Mouse (Mus musculus) limb, embryonic 14.5 days (tissue): ENCODE results near the gene Cyb5r3. TPM values are rescaled to one million over a fixed set of nuclear protein-coding genes. Genes with fewer than 3 reads are reported as not detected.

Source experiments
- ATAC-seq: fragments of 200-750 bp; cut with Nextera tagmentation; 2 replicates; pipeline ENCODE4 v1.8.0; 2017; ENCODE audit warnings: low read depth, moderate number of reproducible peaks, moderate TSS enrichment; ENCODE audit not compliant: low FRiP score
- DNase-seq: peaks from one replicate; pipeline ENCODE4 v3.0.0-alpha.2; 2015; ENCODE audit warnings: low spot score
- H3K27ac ChIP-seq: fragments of 300-500 bp; sonication (generic); replicated peaks from 2 replicates; pipeline ENCODE4 v1.5.1; 2014; ENCODE audit warnings: low read depth, mild to moderate bottlenecking, low read length, moderate library complexity, mixed read lengths
- H3K27me3 ChIP-seq: fragments of 300-500 bp; sonication (generic); 2 replicates; pipeline ENCODE4 v1.6.1; 2014; ENCODE audit warnings: low read length, mixed read lengths; ENCODE audit not compliant: control insufficient read depth, insufficient read depth
- H3K36me3 ChIP-seq: fragments of 300-500 bp; sonication (generic); 2 replicates; pipeline ENCODE4 v1.6.1; 2014; ENCODE audit warnings: mild to moderate bottlenecking, low read length, moderate library complexity, mixed read lengths; ENCODE audit not compliant: control insufficient read depth, insufficient read depth
- H3K4me1 ChIP-seq: fragments of 300-500 bp; sonication (generic); 2 replicates; pipeline ENCODE4 v1.6.1; 2014; ENCODE audit warnings: antibody characterized with exemption, low read length, mixed read lengths; ENCODE audit not compliant: control insufficient read depth, insufficient read depth
- H3K4me2 ChIP-seq: fragments of 300-500 bp; sonication (generic); replicated peaks from 2 replicates; pipeline ENCODE4 v1.6.1; 2014; ENCODE audit warnings: low read depth, mild to moderate bottlenecking, low read length, moderate library complexity; ENCODE audit not compliant: severe bottlenecking
- H3K4me3 ChIP-seq: fragments of 300-500 bp; sonication (generic); replicated peaks from 2 replicates; pipeline ENCODE4 v1.5.1; 2014; ENCODE audit warnings: low read length
- H3K9ac ChIP-seq: fragments of 300-500 bp; sonication (generic); 2 replicates; pipeline ENCODE4 v1.6.1; 2014; ENCODE audit warnings: mild to moderate bottlenecking, low read depth, low read length, moderate library complexity; ENCODE audit not compliant: severe bottlenecking
- H3K9me3 ChIP-seq: fragments of 300-500 bp; sonication (generic); 2 replicates; pipeline ENCODE4 v1.6.1; 2016; ENCODE audit warnings: low read length; ENCODE audit not compliant: control insufficient read depth
- POLR2A ChIP-seq: fragments of 200-500 bp; IDR thresholded peaks from 2 replicates; pipeline ENCODE4 v1.8.0; 2012; ENCODE audit warnings: inconsistent platforms, mild to moderate bottlenecking, moderate library complexity, borderline replicate concordance; ENCODE audit not compliant: insufficient read depth, insufficient read length; ENCODE audit errors: extremely low read depth
- WGBS: fragments of 180-500 bp; shearing (Covaris S2); extraction: QIAGEN DNeasy Blood & Tissue Kit; methylation state at CpG from one replicate; pipeline ENCODE4 v1.1.7; 2014; 5-methylcytosine and 5-hydroxymethylcytosine counted together
- polyA plus RNA-seq, 2 experiments: library from polyadenylated mRNA; depleted of rRNA in 1 of 2; stranded (reverse) in 1 of 2; unstranded in 1 of 2; fragments of >200 nt; fragmentation: Nextera tagmentation in 1 of 2; extraction: Ambion mirVana in 1 of 2; gene quantifications; 2 replicates each; pipeline versions ENCODE4 v1.2.1 to v1.2.3; 2012 to 2014

The Cyb5r3 gene
- polyA plus RNA-seq, 2 experiments: 73.3 to 136 TPM

- Histone ChIP-seq H3K4me2 (peak overlapping the region; percentile 58), H3K4me1 (no peaks in the 10 kb centered on the region), H3K9me3 (no peaks in the 10 kb centered on the region), H3K36me3 (peaks cover 50% of the 10 kb centered on the region), H3K27me3 (no peaks in the 10 kb centered on the region), H3K27ac (peak overlapping the region; percentile 63), H3K9ac (peak overlapping the region; percentile 61), H3K4me3 (peak overlapping the region; percentile 87)
- 4% methylated on average over 36 of the region's 43 CpGs for WGBS
- DNase-seq: peak; percentile 57
- peak; percentile 34 for ATAC-seq
- no peak for TF ChIP-seq POLR2A
Observed at GRCm38 (mm10) chr15:83121709-83122565, 50.5 kb downstream of the Cyb5r3 start.

- DNase-seq: peak; percentile 64
- Histone ChIP-seq H3K27me3 (no peaks in the 10 kb centered on the region), H3K27ac (no peak overlapping the region), H3K4me3 (no peak overlapping the region), H3K9ac (no peak overlapping the region), H3K4me2 (no peak overlapping the region), H3K9me3 (no peaks in the 10 kb centered on the region), H3K36me3 (peaks cover 53% of the 10 kb centered on the region), H3K4me1 (no peaks in the 10 kb centered on the region)
- TF ChIP-seq POLR2A: no peak
- no peak for ATAC-seq
- 65% methylated on average over 7 of the region's 7 CpGs for WGBS
Observed at GRCm38 (mm10) chr15:83118360-83118759, 54.0 kb downstream of the Cyb5r3 start.

- 86% methylated on average over 6 of the region's 6 CpGs for WGBS
- ATAC-seq: no peak
Observed at GRCm38 (mm10) chr15:83115071-83115470, 57.3 kb downstream of the Cyb5r3 start.

GRCm38 (mm10) chr15:83114106-83114505 lies 58.3 kb downstream of the Cyb5r3 start:
- 82% methylated on average over 9 of the region's 9 CpGs for WGBS
- no peak for TF ChIP-seq POLR2A
- no peaks in the 10 kb centered on the region for H3K9me3 ChIP-seq
- H3K36me3 ChIP-seq: peaks cover 46% of the 10 kb centered on the region
- no peak overlapping the region for H3K4me2 ChIP-seq
- H3K27me3 ChIP-seq: no peaks in the 10 kb centered on the region
- no peak overlapping the region for H3K27ac ChIP-seq
- peaks cover 5% of the 10 kb centered on the region; the same call in 1 of the 2 replicates for H3K4me1 ChIP-seq
- no peak overlapping the region for H3K4me3 ChIP-seq
- no peak overlapping the region for H3K9ac ChIP-seq
- DNase-seq (no peak), ATAC-seq (no peak)

More at GRCm38 (mm10) chr15:83115071-83115470, 57.3 kb downstream of the Cyb5r3 start:
- Histone ChIP-seq H3K9me3 (no peaks in the 10 kb centered on the region), H3K36me3 (peaks cover 53% of the 10 kb centered on the region), H3K27ac (no peak overlapping the region), H3K27me3 (no peaks in the 10 kb centered on the region), H3K9ac (no peak overlapping the region), H3K4me2 (no peak overlapping the region), H3K4me1 (peaks cover 5% of the 10 kb centered on the region; the same call in 1 of the 2 replicates), H3K4me3 (no peak overlapping the region)
- no peak for TF ChIP-seq POLR2A
- no peak for DNase-seq

GRCm38 (mm10) chr15:83112898-83113297 lies 59.5 kb downstream of the Cyb5r3 start:
- Histone ChIP-seq H3K4me2 (no peak overlapping the region), H3K4me1 (peaks cover 5% of the 10 kb centered on the region; the same call in 1 of the 2 replicates), H3K9ac (no peak overlapping the region), H3K27ac (no peak overlapping the region), H3K4me3 (no peak overlapping the region; the same call in 1 of the 2 replicates), H3K36me3 (peaks cover 34% of the 10 kb centered on the region), H3K9me3 (no peaks in the 10 kb centered on the region), H3K27me3 (no peaks in the 10 kb centered on the region)
- ATAC-seq (peak; percentile 68; the same call in 1 of the 2 replicates), DNase-seq (peak; percentile 76)
- 10% methylated on average over 8 of the region's 11 CpGs for WGBS
- no peak for TF ChIP-seq POLR2A
